Mouse (Mus musculus) adrenal gland, adult 10 weeks (tissue): Measurements from ENCODE around the gene Hs3st3a1. TPM values are rescaled to one million over a fixed set of nuclear protein-coding genes. Genes with fewer than 3 reads are reported as not detected.

ENCODE experiments used
- polyA plus RNA-seq: library from polyadenylated mRNA; stranded (reverse); fragments of 350-450 nt; fragmentation: Illumina TruSeq; extraction: RNeasy Lipid Tissue Mini Kit (QIAGEN cat#74804); gene quantifications from one replicate; pipeline ENCODE4 v1.2.3, GENCODE M21; 2014; ENCODE audit warnings: low read depth, low replicate concordance

Hs3st3a1 gene
- 0.35 TPM for polyA plus RNA-seq

DNA sequence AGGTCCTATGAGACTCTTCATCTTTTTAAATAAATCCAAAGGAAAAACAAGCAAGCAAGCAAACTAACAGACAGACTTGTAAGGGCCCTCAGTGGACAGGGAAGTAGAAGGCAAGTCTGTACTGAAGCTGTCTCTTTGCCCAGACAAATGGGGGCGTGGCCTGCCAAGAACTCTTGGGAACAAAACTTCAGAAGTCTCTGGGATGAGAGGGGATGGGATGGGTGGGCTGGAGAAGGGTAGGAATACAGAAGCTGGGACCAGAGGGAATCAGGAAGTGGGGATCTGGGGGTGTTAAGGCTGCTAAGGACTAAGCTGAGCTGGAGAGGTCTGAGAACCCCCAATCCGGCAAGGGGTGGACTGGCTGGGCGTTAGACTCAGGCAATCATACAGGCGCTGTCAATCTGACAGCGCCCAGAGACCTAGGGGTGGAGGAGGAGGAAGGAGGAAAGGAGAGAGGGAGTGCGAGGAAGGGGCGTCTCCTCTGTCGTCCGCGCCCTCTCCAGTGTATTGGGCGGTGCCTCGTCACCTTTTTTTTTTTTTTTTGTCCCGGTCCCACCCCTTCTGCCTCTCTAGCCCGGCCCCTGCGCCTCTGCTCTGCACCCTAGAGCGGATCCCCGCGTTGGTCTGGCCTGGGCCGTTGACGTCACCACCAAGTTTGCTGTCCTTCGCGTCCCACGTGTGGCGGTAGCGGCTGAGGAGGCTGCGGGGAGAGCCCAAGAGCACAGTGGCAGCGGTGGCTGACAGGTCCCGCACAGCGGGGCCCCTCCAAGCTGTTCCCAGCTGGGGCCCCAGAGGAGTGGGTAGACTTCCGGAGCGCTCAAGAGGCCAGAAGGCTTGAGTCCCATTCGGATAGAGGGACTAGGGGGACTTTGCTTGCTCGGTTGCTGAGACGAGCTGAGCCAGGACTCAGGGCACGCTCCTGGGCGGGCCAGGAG, at the start of gene Hs3st3a1:
Gene Hs3st3a1, plus strand, starts transcription at position 722 of the 935 bp plus-strand sequence.

DNA sequence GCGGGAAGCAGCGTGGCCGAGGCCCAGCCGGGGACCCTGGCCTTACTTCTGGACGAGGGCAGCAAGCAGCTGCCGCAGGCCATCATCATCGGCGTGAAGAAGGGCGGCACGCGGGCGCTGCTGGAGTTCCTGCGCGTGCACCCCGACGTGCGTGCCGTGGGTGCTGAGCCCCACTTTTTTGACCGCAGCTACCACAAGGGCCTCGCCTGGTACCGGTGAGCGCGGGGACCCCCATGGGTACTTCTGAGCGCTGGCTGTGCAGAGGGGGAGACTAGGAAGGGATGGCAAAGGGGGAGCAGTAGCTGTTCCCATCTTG, 1.2 kb downstream of the Hs3st3a1 start, which contains the start of gene F930015N05Rik:
Gene F930015N05Rik, minus strand, starts transcription at position 242 of the 316 bp plus-strand sequence.

Other genes with a start within 250 kb of the Hs3st3a1 start
- not detected for gene F930015N05Rik, start 1.3 kb downstream of the Hs3st3a1 start, polyA plus RNA-seq